Mouse (Mus musculus) CD4-positive naive resting alpha-beta T cell, adult 57 days (primary cell): ENCODE measurements around the gene Ogdh. TPM values are rescaled to one million over a fixed set of nuclear protein-coding genes. Genes with fewer than 3 reads are reported as not detected.

ENCODE experiments used
- total RNA-seq: library from RNA; stranded (reverse); gene quantifications from one replicate; pipeline ENCODE4 v1.2.4, GENCODE M21; 2023

The Ogdh gene
- total RNA-seq = 165 TPM

GRCm38 (mm10) chr11:6291401-6292115 is at the start of gene Ogdh:
Gene Ogdh (plus strand): TSS chr11:6291633.

GRCm38 (mm10) chr11:6267320-6268254 is 23.8 kb upstream of the Ogdh start, which contains the start of gene Ddx56:
Gene Ddx56 (minus strand): TSS chr11:6267772.

GRCm38 (mm10) chr11:6274387-6275093 is 16.9 kb upstream of the Ogdh start, which contains the start of gene Tmed4:
Gene Tmed4 (minus strand): TSS chr11:6274870.

GRCm38 (mm10) chr11:6388726-6389413 is 97.4 kb downstream of the Ogdh start, which contains the start of gene Zmiz2:
Gene Zmiz2 (plus strand): TSS chr11:6389074.

Other genes with a start within 250 kb of the Ogdh start
- 11.5 TPM for gene Camk2b, start 225.3 kb upstream of the Ogdh start, total RNA-seq
- 0.59 TPM for gene A730071L15Rik, start 91.6 kb upstream of the Ogdh start, total RNA-seq
- gene Nudcd3, start 91.2 kb upstream of the Ogdh start, total RNA-seq = 62.8 TPM
- 0.12 TPM for gene Npc1l1, start 61.5 kb upstream of the Ogdh start, total RNA-seq
- gene Ddx56, start 23.9 kb upstream of the Ogdh start, total RNA-seq = 73.5 TPM
- 34.9 TPM for gene Tmed4, start 16.8 kb upstream of the Ogdh start, total RNA-seq
- gene Zmiz2, start 97.4 kb downstream of the Ogdh start, total RNA-seq = 90.7 TPM
- 1,278 TPM for gene Ppia, start 123.8 kb downstream of the Ogdh start, total RNA-seq
- gene H2afv, start 152.8 kb downstream of the Ogdh start, total RNA-seq = 53.0 TPM
- 67.2 TPM for gene Purb, start 184.3 kb downstream of the Ogdh start, total RNA-seq
- 216 TPM for gene Myo1g, start 229.3 kb downstream of the Ogdh start, total RNA-seq